Mouse (Mus musculus): ENCODE data around the gene Hoxa10.

GRCm38 (mm10) chr6:52232568-52232965, 8.1 kb downstream of the Hoxa10 start:
- TF ChIP-seq CTCF (IDR thresholded peaks at IDR 0.05; ENCODE audit: low read depth, low read length) = no peak
- no peak for TF ChIP-seq POLR2A (IDR thresholded peaks at IDR 0.05; ENCODE audit: insufficient read depth, low read length)

Data from ES-Bruce4 (cell line).